Mouse (Mus musculus): ENCODE measurements at regions not wholly inside any gene's neighbourhood (a gene's known extent, or its start where the extent isn't known, plus 50 kb on each side); places are given as distances from the start of the nearest gene placed in this dataset.

GRCm38 (mm10) chr1:128770786-128771185 lies 178.7 kb upstream of the Cxcr4 start:
- WGBS: 91% methylated on average over 5 of the region's 5 CpGs
- H3K9me3 ChIP-seq (ENCODE audit: control insufficient read depth, low read length): no peaks in the 10 kb centered on the region
- H3K9ac ChIP-seq (replicated peaks; ENCODE audit: low read length): no peak overlapping the region
- DNase-seq: no peak
- ATAC-seq (ENCODE audit: low FRiP score, low TSS enrichment): no peak
- no peaks in the 10 kb centered on the region for H3K4me1 ChIP-seq (ENCODE audit: control insufficient read depth, insufficient read depth, low read length)
- H3K4me2 ChIP-seq (ENCODE audit: low read length): no peak overlapping the region
- H3K27ac ChIP-seq (replicated peaks; ENCODE audit: low read depth, low read length): no peak overlapping the region
- no peak overlapping the region for H3K4me3 ChIP-seq (replicated peaks; ENCODE audit: low read depth, low read length)
- H3K27me3 ChIP-seq (ENCODE audit: control insufficient read depth, insufficient read depth, low read length): no peaks in the 10 kb centered on the region
- no peaks in the 10 kb centered on the region for H3K36me3 ChIP-seq (ENCODE audit: control insufficient read depth, insufficient read depth, low read length)

- Histone ChIP-seq H3K27me3 (ENCODE audit: control insufficient read depth, insufficient read depth, low read length) (no peaks in the 10 kb centered on the region), H3K4me1 (ENCODE audit: control insufficient read depth, insufficient read depth, low read length) (no peaks in the 10 kb centered on the region), H3K4me2 (ENCODE audit: low read length) (no peak overlapping the region), H3K4me3 (replicated peaks; ENCODE audit: low read depth, low read length) (no peak overlapping the region), H3K36me3 (ENCODE audit: control insufficient read depth, insufficient read depth, low read length) (no peaks in the 10 kb centered on the region), H3K27ac (replicated peaks; ENCODE audit: low read depth, low read length) (no peak overlapping the region), H3K9ac (replicated peaks; ENCODE audit: low read length) (no peak overlapping the region), H3K9me3 (ENCODE audit: control insufficient read depth, low read length) (no peaks in the 10 kb centered on the region)
- no peak for ATAC-seq (ENCODE audit: low FRiP score, low TSS enrichment)
- no peak for DNase-seq
- 95% methylated on average over 6 of the region's 6 CpGs for WGBS
These were observed 175.9 kb upstream of the Cxcr4 start for GRCm38 (mm10) chr1:128767991-128768390.

GRCm38 (mm10) chr1:128767415-128767814 lies 175.3 kb upstream of the Cxcr4 start:
- Histone ChIP-seq H3K9me3 (ENCODE audit: control insufficient read depth, low read length) (no peaks in the 10 kb centered on the region), H3K36me3 (ENCODE audit: control insufficient read depth, insufficient read depth, low read length) (no peaks in the 10 kb centered on the region), H3K4me3 (replicated peaks; ENCODE audit: low read depth, low read length) (no peak overlapping the region), H3K4me1 (ENCODE audit: control insufficient read depth, insufficient read depth, low read length) (no peaks in the 10 kb centered on the region), H3K4me2 (ENCODE audit: low read length) (no peak overlapping the region), H3K9ac (replicated peaks; ENCODE audit: low read length) (no peak overlapping the region), H3K27ac (replicated peaks; ENCODE audit: low read depth, low read length) (no peak overlapping the region), H3K27me3 (ENCODE audit: control insufficient read depth, insufficient read depth, low read length) (no peaks in the 10 kb centered on the region)
- 79% methylated on average over 3 of the region's 3 CpGs for WGBS
- no peak for ATAC-seq (ENCODE audit: low FRiP score, low TSS enrichment)
- DNase-seq: no peak

- no peak overlapping the region for H3K9ac ChIP-seq (replicated peaks; ENCODE audit: low read length)
- H3K36me3 ChIP-seq (ENCODE audit: control insufficient read depth, insufficient read depth, low read length): no peaks in the 10 kb centered on the region
- no peak overlapping the region for H3K4me3 ChIP-seq (replicated peaks; ENCODE audit: low read depth, low read length)
- no peak overlapping the region for H3K27ac ChIP-seq (replicated peaks; ENCODE audit: low read depth, low read length)
- DNase-seq: no peak
- H3K9me3 ChIP-seq (ENCODE audit: control insufficient read depth, low read length): no peaks in the 10 kb centered on the region
- no peaks in the 10 kb centered on the region for H3K27me3 ChIP-seq (ENCODE audit: control insufficient read depth, insufficient read depth, low read length)
- H3K4me1 ChIP-seq (ENCODE audit: control insufficient read depth, insufficient read depth, low read length): no peaks in the 10 kb centered on the region
- WGBS: 87% methylated on average over 7 of the region's 7 CpGs
- no peak overlapping the region for H3K4me2 ChIP-seq (ENCODE audit: low read length)
- no peak for ATAC-seq (ENCODE audit: low FRiP score, low TSS enrichment)
These were observed 174.8 kb upstream of the Cxcr4 start for GRCm38 (mm10) chr1:128766894-128767268.

- Histone ChIP-seq H3K4me1 (ENCODE audit: control insufficient read depth, insufficient read depth, low read length) (no peaks in the 10 kb centered on the region), H3K4me2 (ENCODE audit: low read length) (no peak overlapping the region), H3K36me3 (ENCODE audit: control insufficient read depth, insufficient read depth, low read length) (no peaks in the 10 kb centered on the region), H3K9ac (replicated peaks; ENCODE audit: low read length) (no peak overlapping the region), H3K9me3 (ENCODE audit: control insufficient read depth, low read length) (no peaks in the 10 kb centered on the region), H3K4me3 (replicated peaks; ENCODE audit: low read depth, low read length) (no peak overlapping the region), H3K27me3 (ENCODE audit: control insufficient read depth, insufficient read depth, low read length) (no peaks in the 10 kb centered on the region), H3K27ac (replicated peaks; ENCODE audit: low read depth, low read length) (no peak overlapping the region)
- DNase-seq (no peak), ATAC-seq (ENCODE audit: low FRiP score, low TSS enrichment) (no peak)
- WGBS: 57% methylated on average over 7 of the region's 7 CpGs
These were observed 174.2 kb upstream of the Cxcr4 start for GRCm38 (mm10) chr1:128766193-128766893.

- 82% methylated on average over 2 of the region's 2 CpGs for WGBS
These were observed 173.5 kb upstream of the Cxcr4 start for GRCm38 (mm10) chr1:128765626-128766025.

GRCm38 (mm10) chr1:128765142-128765541 lies 173.0 kb upstream of the Cxcr4 start:
- no peak for DNase-seq
- H3K27me3 ChIP-seq (ENCODE audit: control insufficient read depth, insufficient read depth, low read length): no peaks in the 10 kb centered on the region
- ATAC-seq (ENCODE audit: low FRiP score, low TSS enrichment): no peak
- no peaks in the 10 kb centered on the region for H3K9me3 ChIP-seq (ENCODE audit: control insufficient read depth, low read length)
- H3K36me3 ChIP-seq (ENCODE audit: control insufficient read depth, insufficient read depth, low read length): no peaks in the 10 kb centered on the region
- H3K4me1 ChIP-seq (ENCODE audit: control insufficient read depth, insufficient read depth, low read length): no peaks in the 10 kb centered on the region
- H3K4me3 ChIP-seq (replicated peaks; ENCODE audit: low read depth, low read length): no peak overlapping the region
- H3K4me2 ChIP-seq (ENCODE audit: low read length): no peak overlapping the region
- no peak overlapping the region for H3K9ac ChIP-seq (replicated peaks; ENCODE audit: low read length)
- 94% methylated on average over 3 of the region's 3 CpGs for WGBS
- H3K27ac ChIP-seq (replicated peaks; ENCODE audit: low read depth, low read length): no peak overlapping the region

More at GRCm38 (mm10) chr1:128765626-128766025, 173.5 kb upstream of the Cxcr4 start:
- no peak overlapping the region for H3K4me3 ChIP-seq (replicated peaks; ENCODE audit: low read depth, low read length)
- no peak overlapping the region for H3K9ac ChIP-seq (replicated peaks; ENCODE audit: low read length)
- ATAC-seq (ENCODE audit: low FRiP score, low TSS enrichment) (no peak), DNase-seq (no peak)
- H3K4me1 ChIP-seq (ENCODE audit: control insufficient read depth, insufficient read depth, low read length): no peaks in the 10 kb centered on the region
- no peaks in the 10 kb centered on the region for H3K9me3 ChIP-seq (ENCODE audit: control insufficient read depth, low read length)
- no peak overlapping the region for H3K27ac ChIP-seq (replicated peaks; ENCODE audit: low read depth, low read length)
- H3K36me3 ChIP-seq (ENCODE audit: control insufficient read depth, insufficient read depth, low read length): no peaks in the 10 kb centered on the region
- H3K27me3 ChIP-seq (ENCODE audit: control insufficient read depth, insufficient read depth, low read length): no peaks in the 10 kb centered on the region
- H3K4me2 ChIP-seq (ENCODE audit: low read length): no peak overlapping the region

GRCm38 (mm10) chr1:128762854-128763253 lies 170.8 kb upstream of the Cxcr4 start:
- H3K9ac ChIP-seq (replicated peaks; ENCODE audit: low read length): no peak overlapping the region
- ATAC-seq (ENCODE audit: low FRiP score, low TSS enrichment) (no peak), DNase-seq (no peak)
- H3K27ac ChIP-seq (replicated peaks; ENCODE audit: low read depth, low read length): no peak overlapping the region
- no peaks in the 10 kb centered on the region for H3K9me3 ChIP-seq (ENCODE audit: control insufficient read depth, low read length)
- H3K36me3 ChIP-seq (ENCODE audit: control insufficient read depth, insufficient read depth, low read length): no peaks in the 10 kb centered on the region
- no peak overlapping the region for H3K4me3 ChIP-seq (replicated peaks; ENCODE audit: low read depth, low read length)
- 0 out of 2 replicates have a peak, but pooled peaks cover 7% of the 10 kb centered on the region for H3K4me1 ChIP-seq (ENCODE audit: control insufficient read depth, insufficient read depth, low read length)
- no peak overlapping the region for H3K4me2 ChIP-seq (ENCODE audit: low read length)
- H3K27me3 ChIP-seq (ENCODE audit: control insufficient read depth, insufficient read depth, low read length): no peaks in the 10 kb centered on the region
- 91% methylated on average over 4 of the region's 4 CpGs for WGBS

- 0 out of 2 replicates have a peak, but pooled peaks cover 7% of the 10 kb centered on the region for H3K4me1 ChIP-seq (ENCODE audit: control insufficient read depth, insufficient read depth, low read length)
- no peak overlapping the region for H3K4me2 ChIP-seq (ENCODE audit: low read length)
- ATAC-seq (ENCODE audit: low FRiP score, low TSS enrichment): no peak
- no peak overlapping the region for H3K9ac ChIP-seq (replicated peaks; ENCODE audit: low read length)
- DNase-seq: no peak
- H3K27ac ChIP-seq (replicated peaks; ENCODE audit: low read depth, low read length): no peak overlapping the region
- no peaks in the 10 kb centered on the region for H3K27me3 ChIP-seq (ENCODE audit: control insufficient read depth, insufficient read depth, low read length)
- no peaks in the 10 kb centered on the region for H3K9me3 ChIP-seq (ENCODE audit: control insufficient read depth, low read length)
- 79% methylated on average over 5 of the region's 5 CpGs for WGBS
- no peak overlapping the region for H3K4me3 ChIP-seq (replicated peaks; ENCODE audit: low read depth, low read length)
- no peaks in the 10 kb centered on the region for H3K36me3 ChIP-seq (ENCODE audit: control insufficient read depth, insufficient read depth, low read length)
These were observed 170.0 kb upstream of the Cxcr4 start for GRCm38 (mm10) chr1:128762076-128762475.
